Mouse (Mus musculus) ES-Bruce4 (cell line): ENCODE data around the gene H1fx.

ENCODE experiments used
- CTCF ChIP-seq: IDR thresholded peaks from one replicate; pipeline ENCODE4 v1.8.1; 2011; ENCODE audit warnings: low read depth, low read length
- EP300 ChIP-seq: IDR thresholded peaks from 2 replicates; pipeline ENCODE4 v1.6.1; 2011; ENCODE audit warnings: low read depth, low read length; ENCODE audit not compliant: insufficient read depth

GRCm38 (mm10) chr6:87992733-87993132, 11.3 kb upstream of the H1fx start:
- TF ChIP-seq CTCF (no peak), EP300 (no peak)
